Mouse (Mus musculus) colon, adult 2 months (tissue): Measurements from ENCODE around the gene Tmco5b. TPM values are rescaled to one million over a fixed set of nuclear protein-coding genes. Genes with fewer than 3 reads are reported as not detected.

Experiments used
- polyA plus RNA-seq: library from polyadenylated mRNA; depleted of rRNA; stranded (reverse); fragments of >200 nt; gene quantifications from 2 replicates; pipeline ENCODE4 v1.2.3, GENCODE M21; 2012; rRNA removed

The Tmco5b gene
- not detected in 2 replicates for polyA plus RNA-seq

GRCm38 (mm10) chr2:113285432-113285831 is at the start of gene Tmco5b:
Gene Tmco5b, plus strand, starts transcription at chr2:113285732.

Other genes starting within 250 kb of the Tmco5b start
- 0.71 and 1.2 TPM in 2 replicates for gene Ryr3, start 68.6 kb upstream of the Tmco5b start, polyA plus RNA-seq
- gene Fmn1, start 42.0 kb downstream of the Tmco5b start, polyA plus RNA-seq = 4.3 and 5.0 TPM in 2 replicates